In the genomic region with DNA sequence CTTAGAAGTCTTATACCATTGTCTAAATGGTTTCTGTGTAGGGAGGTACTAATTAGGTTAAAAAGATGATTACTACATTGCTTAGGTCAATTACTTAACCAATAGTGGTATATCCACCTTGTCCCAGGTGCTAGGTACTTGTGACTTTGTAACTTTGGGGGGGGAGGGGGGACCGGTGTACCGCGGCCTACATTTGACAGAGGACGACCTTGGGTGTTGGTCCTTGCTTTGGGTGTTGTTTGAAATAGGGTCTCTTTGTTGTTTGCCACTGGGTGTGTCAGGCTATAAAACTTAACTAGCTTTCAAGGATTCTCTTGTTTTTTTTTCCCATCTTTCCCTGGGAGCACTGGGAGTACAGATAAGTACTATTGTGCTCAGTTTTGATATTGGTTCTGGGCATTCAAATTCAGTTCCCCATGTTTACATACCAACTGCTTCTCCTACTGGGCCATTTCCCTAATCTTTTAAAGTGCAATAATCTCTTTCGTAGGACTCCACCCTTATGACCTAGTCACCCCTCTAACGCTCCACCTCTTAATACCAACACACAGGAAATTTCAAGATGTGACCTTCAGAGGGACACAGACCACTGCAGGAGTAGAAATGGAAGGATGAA, we compare ENCODE assay signal across 15 mouse cellular contexts.
"Had no signal": no experiment of that assay in that cellular context is flagged by ENCODE, and none has a peak within 500 bp of the region (broad histone marks: within the 10 kb centered on the region; RNA-seq: fewer than 3 reads in every experiment).

No protein-coding gene starts in this region.

- H3K4me2 ChIP-seq: liver, embryonic 11.5 days; liver, embryonic 15.5 days; midbrain, embryonic 11.5 days; midbrain, embryonic 15.5 days; neural tube, embryonic 13.5 days had no signal

- DNase-seq: kidney, postnatal 10 days; lung, adult 2 months; lung, postnatal 36 days; retina, postnatal 1 day; thymus, adult 2 months; thymus, postnatal 36 days had no signal

- H3K9me3 ChIP-seq: limb, embryonic 10.5 days; liver, embryonic 15.5 days; megakaryocyte, embryonic 14.5 days; midbrain, embryonic 15.5 days; neural tube, embryonic 13.5 days had no signal

- H3K27ac ChIP-seq: left cerebral cortex, adult 2 months; limb, embryonic 10.5 days; liver, embryonic 15.5 days; midbrain, embryonic 15.5 days; neural tube, embryonic 13.5 days had no signal

- H3K27me3 ChIP-seq: liver, embryonic 15.5 days; midbrain, embryonic 15.5 days; neural tube, embryonic 13.5 days had no signal

- ATAC-seq: lung, postnatal 0 days; midbrain, embryonic 15.5 days had no signal

- H3K4me1 ChIP-seq: limb, embryonic 10.5 days; liver, embryonic 15.5 days; megakaryocyte, embryonic 14.5 days; midbrain, embryonic 15.5 days; neural tube, embryonic 13.5 days had no signal

- H3K9ac ChIP-seq: liver, embryonic 15.5 days; midbrain, embryonic 15.5 days; neural tube, embryonic 13.5 days had no signal

- H3K4me3 ChIP-seq: left cerebral cortex, adult 2 months; limb, embryonic 10.5 days; liver, embryonic 15.5 days; megakaryocyte, embryonic 14.5 days; midbrain, embryonic 15.5 days; neural tube, embryonic 13.5 days had no signal

- H3K36me3 ChIP-seq: limb, embryonic 10.5 days; liver, embryonic 15.5 days; midbrain, embryonic 15.5 days; neural tube, embryonic 13.5 days had no signal
